Mouse (Mus musculus): ENCODE results near the gene Pnpla6. TPM values are rescaled to one million over a fixed set of nuclear protein-coding genes. Genes with fewer than 3 reads are reported as not detected.

Pnpla6 gene
- polyA plus RNA-seq, 1 experiment = 18.6 TPM

- Histone ChIP-seq H3K4me3 (ENCODE audit: insufficient read depth, poor library complexity, severe bottlenecking) (peak overlapping the region; percentile 59), H3K79me3 (ENCODE audit: low read depth) (no peaks in the 10 kb centered on the region), H3ac (ENCODE audit: control insufficient read depth, insufficient read length, low read depth) (peak overlapping the region; percentile 63), H3K79me2 (ENCODE audit: control insufficient read depth, insufficient read depth) (peaks cover 12% of the 10 kb centered on the region), H3K36me3 (ENCODE audit: control insufficient read depth, insufficient read depth) (peaks cover 11% of the 10 kb centered on the region), H3K27me3 (ENCODE audit: control insufficient read depth, insufficient read depth, insufficient read length) (no peaks in the 10 kb centered on the region)
- TF ChIP-seq MAX (IDR thresholded peaks at IDR 0.05) (no peak), CEBPB (IDR thresholded peaks at IDR 0.05; ENCODE audit: low read depth) (no peak), FOSL1 (IDR thresholded peaks at IDR 0.05; ENCODE audit: insufficient read depth, low read length, poor library complexity, severe bottlenecking) (no peak), MYOD1 (IDR thresholded peaks at IDR 0.05; ENCODE audit: control insufficient read depth, insufficient read length, low read depth) (no peak), MYOG (IDR thresholded peaks at IDR 0.05; ENCODE audit: control insufficient read depth, extremely low read depth, insufficient read length) (no peak), CTCF (IDR thresholded peaks at IDR 0.05; ENCODE audit: control insufficient read depth, insufficient read depth, insufficient read length) (no peak), USF1 (IDR thresholded peaks at IDR 0.05; ENCODE audit: low read depth) (no peak)
These were observed 710 bp downstream of the Pnpla6 start for GRCm38 (mm10) chr8:3515771-3516417.

GRCm38 (mm10) chr8:3516450-3517116 is 1.4 kb downstream of the Pnpla6 start:
- TF ChIP-seq MAX (IDR thresholded peaks at IDR 0.05) (peak; percentile 44), USF1 (IDR thresholded peaks at IDR 0.05; ENCODE audit: low read depth) (no peak)
- peaks cover 7% of the 10 kb centered on the region for H3K36me3 ChIP-seq (ENCODE audit: control insufficient read depth, insufficient read depth)
- H3K79me2 ChIP-seq (ENCODE audit: control insufficient read depth, insufficient read depth) = peaks cover 12% of the 10 kb centered on the region

GRCm38 (mm10) chr8:3517117-3517495 is 1.9 kb downstream of the Pnpla6 start:
- H3K4me3 ChIP-seq (ENCODE audit: insufficient read depth, poor library complexity, severe bottlenecking) = peak overlapping the region; percentile 59
- no peaks in the 10 kb centered on the region for H3K79me3 ChIP-seq (ENCODE audit: low read depth)
- peak overlapping the region; percentile 51 for H3ac ChIP-seq (ENCODE audit: control insufficient read depth, insufficient read length, low read depth)
- peaks cover 7% of the 10 kb centered on the region for H3K36me3 ChIP-seq (ENCODE audit: control insufficient read depth, insufficient read depth)
- TF ChIP-seq MAX (IDR thresholded peaks at IDR 0.05) (no peak), MYOG (IDR thresholded peaks at IDR 0.05; ENCODE audit: control insufficient read depth, extremely low read depth, insufficient read length) (no peak), USF1 (IDR thresholded peaks at IDR 0.05; ENCODE audit: low read depth) (no peak), CEBPB (IDR thresholded peaks at IDR 0.05; ENCODE audit: low read depth) (no peak), CTCF (IDR thresholded peaks at IDR 0.05; ENCODE audit: control insufficient read depth, insufficient read depth, insufficient read length) (no peak), FOSL1 (IDR thresholded peaks at IDR 0.05; ENCODE audit: insufficient read depth, low read length, poor library complexity, severe bottlenecking) (no peak), MYOD1 (IDR thresholded peaks at IDR 0.05; ENCODE audit: control insufficient read depth, insufficient read length, low read depth) (no peak)
- H3K27me3 ChIP-seq (ENCODE audit: control insufficient read depth, insufficient read depth, insufficient read length) = no peaks in the 10 kb centered on the region
- H3K79me2 ChIP-seq (ENCODE audit: control insufficient read depth, insufficient read depth) = peaks cover 12% of the 10 kb centered on the region

More at GRCm38 (mm10) chr8:3516450-3517116, 1.4 kb downstream of the Pnpla6 start:
- no peaks in the 10 kb centered on the region for H3K27me3 ChIP-seq (ENCODE audit: control insufficient read depth, insufficient read depth, insufficient read length)
- no peaks in the 10 kb centered on the region for H3K79me3 ChIP-seq (ENCODE audit: low read depth)
- peak overlapping the region; percentile 59 for H3K4me3 ChIP-seq (ENCODE audit: insufficient read depth, poor library complexity, severe bottlenecking)
- H3ac ChIP-seq (ENCODE audit: control insufficient read depth, insufficient read length, low read depth) = peak overlapping the region; percentile 63

GRCm38 (mm10) chr8:3522007-3522697 is 7.0 kb downstream of the Pnpla6 start:
- Histone ChIP-seq H3K36me3 (ENCODE audit: control insufficient read depth, insufficient read depth) (peaks cover 37% of the 10 kb centered on the region), H3K79me3 (ENCODE audit: low read depth) (no peaks in the 10 kb centered on the region), H3K79me2 (ENCODE audit: control insufficient read depth, insufficient read depth) (peaks cover 9% of the 10 kb centered on the region), H3ac (ENCODE audit: control insufficient read depth, insufficient read length, low read depth) (no peak overlapping the region), H3K4me3 (ENCODE audit: insufficient read depth, poor library complexity, severe bottlenecking) (no peak overlapping the region), H3K27me3 (ENCODE audit: control insufficient read depth, insufficient read depth, insufficient read length) (no peaks in the 10 kb centered on the region)
- TF ChIP-seq MYOG (IDR thresholded peaks at IDR 0.05; ENCODE audit: control insufficient read depth, extremely low read depth, insufficient read length) = no peak
- no peak for TF ChIP-seq MAX (IDR thresholded peaks at IDR 0.05)
- no peak for TF ChIP-seq FOSL1 (IDR thresholded peaks at IDR 0.05; ENCODE audit: insufficient read depth, low read length, poor library complexity, severe bottlenecking)
- TF ChIP-seq CTCF (IDR thresholded peaks at IDR 0.05; ENCODE audit: control insufficient read depth, insufficient read depth, insufficient read length) = no peak
- no peak for TF ChIP-seq MYOD1 (IDR thresholded peaks at IDR 0.05; ENCODE audit: control insufficient read depth, insufficient read length, low read depth)
- no peak for TF ChIP-seq USF1 (IDR thresholded peaks at IDR 0.05; ENCODE audit: low read depth)
- no peak for TF ChIP-seq CEBPB (IDR thresholded peaks at IDR 0.05; ENCODE audit: low read depth)

GRCm38 (mm10) chr8:3530816-3531215 is 15.6 kb downstream of the Pnpla6 start:
- Histone ChIP-seq H3K79me2 (ENCODE audit: control insufficient read depth, insufficient read depth) (no peaks in the 10 kb centered on the region), H3K79me3 (ENCODE audit: low read depth) (no peaks in the 10 kb centered on the region), H3K4me3 (ENCODE audit: insufficient read depth, poor library complexity, severe bottlenecking) (no peak overlapping the region), H3K27me3 (ENCODE audit: control insufficient read depth, insufficient read depth, insufficient read length) (no peaks in the 10 kb centered on the region), H3ac (ENCODE audit: control insufficient read depth, insufficient read length, low read depth) (no peak overlapping the region), H3K36me3 (ENCODE audit: control insufficient read depth, insufficient read depth) (peaks cover 20% of the 10 kb centered on the region)
- TF ChIP-seq MYOG (IDR thresholded peaks at IDR 0.05; ENCODE audit: control insufficient read depth, extremely low read depth, insufficient read length) = no peak
- no peak for TF ChIP-seq CEBPB (IDR thresholded peaks at IDR 0.05; ENCODE audit: low read depth)
- no peak for TF ChIP-seq MYOD1 (IDR thresholded peaks at IDR 0.05; ENCODE audit: control insufficient read depth, insufficient read length, low read depth)
- TF ChIP-seq USF1 (IDR thresholded peaks at IDR 0.05; ENCODE audit: low read depth) = no peak
- no peak for TF ChIP-seq MAX (IDR thresholded peaks at IDR 0.05)
- no peak for TF ChIP-seq FOSL1 (IDR thresholded peaks at IDR 0.05; ENCODE audit: insufficient read depth, low read length, poor library complexity, severe bottlenecking)
- TF ChIP-seq CTCF (IDR thresholded peaks at IDR 0.05; ENCODE audit: control insufficient read depth, insufficient read depth, insufficient read length) = no peak

Measured in C2C12 (cell line).